Mouse (Mus musculus) neutrophil, adult 59 days (primary cell): ENCODE data around the gene Cldn9. TPM values are rescaled to one million over a fixed set of nuclear protein-coding genes. Genes with fewer than 3 reads are reported as not detected.

Experiments
- total RNA-seq, 2 experiments: library from RNA; stranded (reverse); gene quantifications; 1 replicate in 1 of 2; 2 replicates in 1 of 2; pipeline ENCODE4 v1.2.4; 2023

Gene Cldn9
- total RNA-seq: not detected

GRCm38 (mm10) chr17:23683856-23684672 is at the start of gene Cldn9:
TSS of gene Cldn9 (minus strand) at chr17:23684026.

DNA sequence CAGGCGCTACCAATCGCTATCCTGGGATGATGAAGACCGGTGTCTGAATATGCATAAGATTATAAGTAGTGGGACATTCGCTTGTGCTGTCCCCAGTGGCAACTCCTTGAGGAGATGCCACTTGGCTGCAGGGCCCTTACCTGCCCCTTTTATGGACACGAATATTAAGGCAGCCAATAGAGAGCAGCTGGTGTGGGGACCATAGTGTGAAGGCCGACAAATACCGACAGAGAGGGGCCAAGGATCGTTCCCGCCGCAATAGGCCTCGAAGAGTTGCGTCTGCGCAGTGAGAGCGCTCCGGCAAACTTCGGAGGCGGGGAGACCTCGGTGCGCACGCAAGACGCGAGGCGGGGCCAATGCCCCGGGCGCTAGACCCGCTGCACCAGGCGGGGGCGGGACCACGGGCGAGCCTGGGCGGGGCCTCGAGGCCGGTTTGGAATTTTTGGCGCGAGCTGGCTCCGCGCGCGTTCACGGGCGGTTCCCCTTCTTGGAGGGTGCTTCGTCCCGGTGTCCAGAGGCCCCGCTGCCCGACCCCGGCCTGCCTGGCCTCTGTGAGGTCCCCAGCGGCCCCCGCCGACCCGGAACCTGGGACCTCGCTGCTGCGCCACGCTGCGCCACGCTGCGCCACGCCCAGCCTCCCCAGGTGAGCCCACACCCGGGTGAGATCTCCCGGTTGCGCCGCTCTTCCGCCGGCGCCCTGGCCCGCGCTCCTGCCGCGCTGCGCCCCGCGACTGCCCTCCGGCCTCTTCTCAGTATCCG is 42.4 kb upstream of the Cldn9 start, which contains the start of gene Pkmyt1:
TSS of gene Pkmyt1 (plus strand) at position 338 of the 759 bp plus-strand sequence.

DNA sequence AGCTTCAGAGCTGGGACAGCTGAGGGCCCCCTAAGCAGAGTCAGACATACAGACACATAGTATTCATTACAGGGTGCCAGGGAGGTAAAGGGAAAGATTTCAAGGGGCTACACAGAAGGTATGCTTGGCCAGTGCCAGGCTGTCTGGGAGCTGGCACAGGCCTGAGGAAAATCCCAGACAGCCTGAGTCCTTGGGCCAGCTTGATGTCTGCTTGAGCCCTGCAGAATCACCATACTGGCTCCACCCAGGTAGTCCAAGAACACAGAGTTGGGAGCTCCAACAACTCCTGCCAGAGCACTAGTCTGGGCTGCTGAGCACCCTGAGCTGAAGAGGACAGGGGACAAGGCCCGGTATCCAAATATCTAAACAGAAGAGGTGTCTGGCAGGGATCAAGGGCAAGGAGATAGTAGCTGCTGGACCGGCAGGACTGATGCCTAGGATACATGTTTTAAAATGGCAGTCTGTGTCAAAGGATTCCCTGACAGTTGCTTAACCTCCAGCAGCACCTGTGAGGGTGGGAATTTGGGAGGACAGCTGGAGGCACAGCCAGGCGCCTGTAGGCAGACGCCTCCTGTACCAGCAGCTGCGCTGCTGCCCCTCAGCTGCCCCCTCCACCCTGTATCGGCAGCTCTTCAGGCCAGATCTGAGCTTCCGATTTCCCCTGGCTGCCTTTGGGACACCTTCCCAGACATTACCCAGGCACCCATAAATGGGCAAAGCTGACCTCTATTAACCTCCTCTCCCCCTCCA is 38.7 kb upstream of the Cldn9 start, which contains the start of gene 1520401A03Rik:
TSS of gene 1520401A03Rik (minus strand) at position 408 of the 750 bp plus-strand sequence.

DNA sequence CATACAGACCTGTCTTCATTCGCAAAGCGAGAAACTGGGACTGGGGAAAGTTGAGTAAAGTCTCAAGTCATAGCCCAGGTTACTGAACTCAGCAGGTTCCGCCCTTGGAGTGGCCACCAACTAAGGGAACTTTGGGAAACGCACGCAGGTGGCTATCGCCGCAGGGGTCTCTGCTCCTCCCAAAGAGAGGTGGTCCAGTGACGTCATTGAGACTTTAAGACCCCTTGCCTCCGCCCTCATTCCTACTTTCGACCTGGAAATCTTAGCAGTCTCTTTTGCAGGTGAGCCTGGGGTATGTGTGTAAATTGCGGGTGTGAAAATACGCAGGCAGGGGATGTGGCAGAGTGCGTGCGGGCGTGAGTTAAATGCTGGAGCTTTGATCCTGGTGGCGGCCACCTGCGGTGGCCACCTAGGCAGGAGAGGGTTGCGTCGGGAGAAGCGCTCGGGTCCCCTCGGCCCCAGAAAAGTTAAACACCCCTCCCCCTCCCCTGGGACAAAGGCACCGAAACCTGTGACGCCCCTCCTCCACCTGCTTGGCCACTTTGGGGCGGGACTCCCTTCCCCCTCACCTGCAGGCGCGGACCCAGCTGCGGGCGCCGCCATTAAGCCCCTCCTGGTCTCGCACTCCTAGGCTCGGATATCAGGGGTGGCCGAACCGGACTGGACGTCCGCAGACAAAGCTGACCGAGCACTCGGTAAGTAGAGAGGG is 4.5 kb downstream of the Cldn9 start, which contains the start of gene Cldn6:
TSS of gene Cldn6 (plus strand) at position 123 of the 709 bp plus-strand sequence.

DNA sequence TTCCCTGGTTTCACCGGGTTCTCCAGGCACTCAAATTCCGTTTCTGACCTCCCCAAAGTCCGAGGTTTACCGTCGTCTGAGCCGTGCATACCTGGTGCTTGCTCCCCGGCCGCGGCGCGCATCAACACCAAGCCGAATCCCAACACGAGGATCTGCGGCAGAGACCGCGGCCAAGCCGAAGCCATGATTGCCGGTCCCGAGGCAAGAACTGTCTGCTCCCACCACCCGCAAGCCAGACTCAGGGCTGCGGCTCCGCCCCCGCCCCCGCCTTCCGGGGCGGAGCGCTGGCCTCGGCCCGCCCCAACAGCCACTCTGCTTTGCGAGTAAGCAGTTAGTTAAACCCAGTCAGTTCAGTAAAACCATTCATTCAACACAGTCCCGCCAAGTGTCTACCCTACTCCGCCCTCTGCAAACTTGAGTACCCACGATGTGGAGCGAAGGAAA is 6.6 kb downstream of the Cldn9 start, which contains the start of gene Tnfrsf12a:
TSS of gene Tnfrsf12a (minus strand) at position 233 of the 444 bp plus-strand sequence.

GRCm38 (mm10) chr17:23673424-23674073 is 10.3 kb downstream of the Cldn9 start, which contains the start of the genes Hcfc1r1 and Thoc6:
TSS of gene Hcfc1r1 (plus strand) at chr17:23673596.
TSS of gene Thoc6 (minus strand) at chr17:23673882.

GRCm38 (mm10) chr17:23660117-23660875 is 23.5 kb downstream of the Cldn9 start, which contains the start of gene Bicdl2:
TSS of gene Bicdl2 (plus strand) at chr17:23660506.

DNA sequence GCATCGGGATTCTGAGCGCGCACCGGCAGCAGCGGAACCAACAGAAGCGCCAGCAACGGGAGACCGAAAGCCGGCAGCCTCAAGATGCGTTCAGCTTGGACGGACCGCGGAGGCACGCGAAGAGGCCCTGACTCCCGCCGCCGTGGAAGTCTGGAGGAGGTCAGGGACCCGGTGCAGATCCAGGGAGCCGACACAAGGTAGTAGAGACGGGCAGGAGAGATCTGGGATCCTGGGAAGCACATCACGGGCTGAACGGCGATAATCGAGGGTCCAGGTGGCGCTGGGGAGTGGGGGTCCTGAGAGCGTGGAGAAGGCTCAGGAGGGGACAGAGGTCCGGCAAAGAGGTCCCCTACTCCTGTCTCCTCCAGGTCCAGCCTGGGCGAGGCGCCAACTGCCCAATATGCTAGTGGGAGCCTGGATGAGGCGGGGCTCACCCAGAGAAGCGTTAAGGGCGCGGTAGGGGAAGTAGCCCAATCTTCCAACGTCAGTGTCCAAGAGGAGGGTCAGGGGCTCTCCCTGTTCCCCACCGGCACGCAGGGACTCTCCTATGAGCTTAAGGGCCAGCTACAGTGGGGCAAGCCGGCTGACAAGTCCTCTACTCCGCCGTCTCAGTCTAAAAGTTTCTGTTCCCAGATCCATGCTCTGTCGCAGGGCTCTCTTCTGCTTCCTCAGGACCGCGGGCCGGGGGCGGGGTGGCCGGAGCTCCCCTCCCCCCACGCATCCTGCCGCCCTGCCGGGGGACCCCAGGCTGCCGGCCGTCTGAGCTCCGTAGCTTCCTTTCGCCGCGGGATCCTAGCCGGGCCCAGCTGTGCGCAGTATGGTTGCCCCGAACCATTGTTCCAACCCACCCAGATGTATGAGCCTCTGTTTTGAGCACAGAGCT is 39.0 kb downstream of the Cldn9 start, which contains the start of gene Mmp25:
TSS of gene Mmp25 (minus strand) at position 665 of the 883 bp plus-strand sequence.

Other genes starting within 250 kb of the Cldn9 start
- gene Vmn2r117, start 204.3 kb downstream of the Cldn9 start, total RNA-seq: not detected
- 1 to 10 TPM; 2.8 to 3.3 TPM for gene Zfp213, start 119.8 kb downstream of the Cldn9 start, total RNA-seq
- gene Zfp13, start 84.5 kb downstream of the Cldn9 start, total RNA-seq: under 1 TPM in 1 of 2 experiments, not detected in 1; 0.16 TPM
- gene Zscan10, start 83.2 kb downstream of the Cldn9 start, total RNA-seq: under 1 TPM in 1 of 2 experiments, not detected in 1; 0.20 TPM
- 100 to 1,000 TPM; 161 to 190 TPM for gene Mmp25, start 38.7 kb downstream of the Cldn9 start, total RNA-seq
- 1 to 10 TPM; 2.6 to 2.8 TPM for gene Bicdl2, start 23.5 kb downstream of the Cldn9 start, total RNA-seq
- gene Hcfc1r1, start 10.4 kb downstream of the Cldn9 start, total RNA-seq: 10 to 100 TPM; 48.9 to 58.6 TPM
- gene Thoc6, start 10.1 kb downstream of the Cldn9 start, total RNA-seq: 10 to 100 TPM; 17.9 to 22.9 TPM
- gene Tnfrsf12a, start 6.6 kb downstream of the Cldn9 start, total RNA-seq: 1 to 10 TPM; 4.0 to 4.9 TPM
- gene Cldn6, start 4.8 kb downstream of the Cldn9 start, total RNA-seq: not detected
- gene 1520401A03Rik, start 38.8 kb upstream of the Cldn9 start, total RNA-seq: not detected
- gene Pkmyt1, start 42.3 kb upstream of the Cldn9 start, total RNA-seq: 10 to 100 TPM; 39.0 to 46.1 TPM
- gene Paqr4, start 56.8 kb upstream of the Cldn9 start, total RNA-seq: 1 to 10 TPM; 2.8 to 4.6 TPM
- gene Kremen2, start 61.8 kb upstream of the Cldn9 start, total RNA-seq: not detected
- 1 to 10 TPM; 6.5 to 7.1 TPM for gene Flywch1, start 87.6 kb upstream of the Cldn9 start, total RNA-seq
- not detected for gene Flywch2, start 102.1 kb upstream of the Cldn9 start, total RNA-seq
- gene Srrm2, start 106.5 kb upstream of the Cldn9 start, total RNA-seq: 100 to 1,000 TPM; 541 to 597 TPM
- 100 to 1,000 TPM; 152 to 189 TPM for gene Elob, start 145.1 kb upstream of the Cldn9 start, total RNA-seq
- gene Prss33, start 152.0 kb upstream of the Cldn9 start, total RNA-seq: not detected
- not detected for gene Prss32, start 159.8 kb upstream of the Cldn9 start, total RNA-seq
- not detected for gene Prss41, start 160.1 kb upstream of the Cldn9 start, total RNA-seq
- not detected for gene Prss21, start 184.0 kb upstream of the Cldn9 start, total RNA-seq
- gene Dcpp1, start 196.8 kb upstream of the Cldn9 start, total RNA-seq: not detected
- gene Dcpp2, start 196.9 kb upstream of the Cldn9 start, total RNA-seq: not detected
- not detected for gene Dcpp3, start 233.4 kb upstream of the Cldn9 start, total RNA-seq